Mouse (Mus musculus): Measurements from ENCODE around the gene Lrrc74a. TPM values are rescaled to one million over a fixed set of nuclear protein-coding genes. Genes with fewer than 3 reads are reported as not detected.

The Lrrc74a gene
- polyA plus RNA-seq, 1 experiment from 2014 or later: not detected

- Histone ChIP-seq H3K9me3 (ENCODE audit: control insufficient read depth, low read length) (no peaks in the 10 kb centered on the region), H3K27ac (ENCODE audit: low read length) (no peak overlapping the region), H3K36me3 (ENCODE audit: control insufficient read depth, insufficient read depth, low read length) (no peaks in the 10 kb centered on the region), H3K9ac (ENCODE audit: low read depth, low read length) (no peak overlapping the region), H3K4me3 (ENCODE audit: low read length) (no peak overlapping the region), H3K4me2 (ENCODE audit: low read depth, low read length) (no peak overlapping the region), H3K4me1 (ENCODE audit: control insufficient read depth, insufficient read depth, low read length) (peaks cover 16% of the 10 kb centered on the region; the same call in 1 of the 2 replicates), H3K27me3 (replicated peaks; ENCODE audit: control insufficient read depth, insufficient read depth, low read length) (no peaks in the 10 kb centered on the region)
- WGBS: 23% methylated on average over 2 of the region's 2 CpGs
- no peak for ATAC-seq
Measured at GRCm38 (mm10) chr12:86790849-86791127, 56.6 kb downstream of the Lrrc74a start.

- Histone ChIP-seq H3K4me2 (ENCODE audit: low read depth, low read length) (no peak overlapping the region), H3K9ac (ENCODE audit: low read depth, low read length) (no peak overlapping the region), H3K27ac (ENCODE audit: low read length) (no peak overlapping the region), H3K9me3 (ENCODE audit: control insufficient read depth, low read length) (no peaks in the 10 kb centered on the region), H3K4me3 (ENCODE audit: low read length) (no peak overlapping the region), H3K27me3 (replicated peaks; ENCODE audit: control insufficient read depth, insufficient read depth, low read length) (no peaks in the 10 kb centered on the region), H3K4me1 (ENCODE audit: control insufficient read depth, insufficient read depth, low read length) (peaks cover 16% of the 10 kb centered on the region; the same call in 1 of the 2 replicates), H3K36me3 (ENCODE audit: control insufficient read depth, insufficient read depth, low read length) (no peaks in the 10 kb centered on the region)
- ATAC-seq: no peak
- 95% methylated on average over 2 of the region's 2 CpGs for WGBS
Measured at GRCm38 (mm10) chr12:86791987-86792386, 57.8 kb downstream of the Lrrc74a start.

GRCm38 (mm10) chr12:86793830-86794229 is 59.7 kb downstream of the Lrrc74a start:
- no peaks in the 10 kb centered on the region for H3K36me3 ChIP-seq (ENCODE audit: control insufficient read depth, insufficient read depth, low read length)
- no peaks in the 10 kb centered on the region for H3K27me3 ChIP-seq (replicated peaks; ENCODE audit: control insufficient read depth, insufficient read depth, low read length)
- H3K4me3 ChIP-seq (ENCODE audit: low read length): no peak overlapping the region
- no peak overlapping the region for H3K4me2 ChIP-seq (ENCODE audit: low read depth, low read length)
- H3K9ac ChIP-seq (ENCODE audit: low read depth, low read length): no peak overlapping the region
- peaks cover 16% of the 10 kb centered on the region for H3K4me1 ChIP-seq (ENCODE audit: control insufficient read depth, insufficient read depth, low read length)
- WGBS: 33% methylated on average over 3 of the region's 3 CpGs
- no peaks in the 10 kb centered on the region for H3K9me3 ChIP-seq (ENCODE audit: control insufficient read depth, low read length)
- H3K27ac ChIP-seq (ENCODE audit: low read length): peak overlapping the region; percentile 45; the same call in 1 of the 2 replicates
- peak; percentile 34 for ATAC-seq

GRCm38 (mm10) chr12:86794331-86794730 is 60.2 kb downstream of the Lrrc74a start:
- Histone ChIP-seq H3K9me3 (ENCODE audit: control insufficient read depth, low read length) (no peaks in the 10 kb centered on the region), H3K4me1 (ENCODE audit: control insufficient read depth, insufficient read depth, low read length) (peaks cover 21% of the 10 kb centered on the region), H3K4me3 (ENCODE audit: low read length) (no peak overlapping the region), H3K36me3 (ENCODE audit: control insufficient read depth, insufficient read depth, low read length) (no peaks in the 10 kb centered on the region), H3K4me2 (ENCODE audit: low read depth, low read length) (no peak overlapping the region), H3K9ac (ENCODE audit: low read depth, low read length) (no peak overlapping the region), H3K27me3 (replicated peaks; ENCODE audit: control insufficient read depth, insufficient read depth, low read length) (no peaks in the 10 kb centered on the region), H3K27ac (ENCODE audit: low read length) (no peak overlapping the region)
- WGBS: 87% methylated on average over 11 of the region's 11 CpGs
- ATAC-seq: no peak

- H3K4me2 ChIP-seq (ENCODE audit: low read depth, low read length): no peak overlapping the region
- no peak overlapping the region for H3K27ac ChIP-seq (ENCODE audit: low read length)
- no peak overlapping the region for H3K4me3 ChIP-seq (ENCODE audit: low read length)
- ATAC-seq: peak; percentile 13
- WGBS: 56% methylated on average over 7 of the region's 7 CpGs
- H3K4me1 ChIP-seq (ENCODE audit: control insufficient read depth, insufficient read depth, low read length): peaks cover 28% of the 10 kb centered on the region
- H3K9ac ChIP-seq (ENCODE audit: low read depth, low read length): no peak overlapping the region
- no peaks in the 10 kb centered on the region for H3K27me3 ChIP-seq (replicated peaks; ENCODE audit: control insufficient read depth, insufficient read depth, low read length)
- H3K36me3 ChIP-seq (ENCODE audit: control insufficient read depth, insufficient read depth, low read length): no peaks in the 10 kb centered on the region
- H3K9me3 ChIP-seq (ENCODE audit: control insufficient read depth, low read length): no peaks in the 10 kb centered on the region
Measured at GRCm38 (mm10) chr12:86795076-86795837, 61.1 kb downstream of the Lrrc74a start.

GRCm38 (mm10) chr12:86795838-86796232 is 61.7 kb downstream of the Lrrc74a start:
- no peak overlapping the region for H3K4me2 ChIP-seq (ENCODE audit: low read depth, low read length)
- H3K4me3 ChIP-seq (ENCODE audit: low read length): no peak overlapping the region
- H3K4me1 ChIP-seq (ENCODE audit: control insufficient read depth, insufficient read depth, low read length): peaks cover 29% of the 10 kb centered on the region
- WGBS: 5% methylated on average over 4 of the region's 4 CpGs
- H3K27ac ChIP-seq (ENCODE audit: low read length): no peak overlapping the region
- H3K36me3 ChIP-seq (ENCODE audit: control insufficient read depth, insufficient read depth, low read length): no peaks in the 10 kb centered on the region
- H3K27me3 ChIP-seq (replicated peaks; ENCODE audit: control insufficient read depth, insufficient read depth, low read length): no peaks in the 10 kb centered on the region
- no peak overlapping the region for H3K9ac ChIP-seq (ENCODE audit: low read depth, low read length)
- ATAC-seq: peak; percentile 57
- no peaks in the 10 kb centered on the region for H3K9me3 ChIP-seq (ENCODE audit: control insufficient read depth, low read length)

- H3K36me3 ChIP-seq (ENCODE audit: control insufficient read depth, insufficient read depth, low read length): no peaks in the 10 kb centered on the region
- no peak for ATAC-seq
- H3K9me3 ChIP-seq (ENCODE audit: control insufficient read depth, low read length): no peaks in the 10 kb centered on the region
- H3K9ac ChIP-seq (ENCODE audit: low read depth, low read length): no peak overlapping the region
- no peaks in the 10 kb centered on the region for H3K27me3 ChIP-seq (replicated peaks; ENCODE audit: control insufficient read depth, insufficient read depth, low read length)
- 81% methylated on average over 3 of the region's 3 CpGs for WGBS
- no peak overlapping the region for H3K27ac ChIP-seq (ENCODE audit: low read length)
- no peak overlapping the region for H3K4me2 ChIP-seq (ENCODE audit: low read depth, low read length)
- no peak overlapping the region for H3K4me3 ChIP-seq (ENCODE audit: low read length)
- peaks cover 33% of the 10 kb centered on the region for H3K4me1 ChIP-seq (ENCODE audit: control insufficient read depth, insufficient read depth, low read length)
Measured at GRCm38 (mm10) chr12:86796351-86796750, 62.2 kb downstream of the Lrrc74a start.

GRCm38 (mm10) chr12:86797771-86798170 is 63.6 kb downstream of the Lrrc74a start:
- Histone ChIP-seq H3K36me3 (ENCODE audit: control insufficient read depth, insufficient read depth, low read length) (no peaks in the 10 kb centered on the region), H3K9me3 (ENCODE audit: control insufficient read depth, low read length) (no peaks in the 10 kb centered on the region), H3K27ac (ENCODE audit: low read length) (no peak overlapping the region), H3K9ac (ENCODE audit: low read depth, low read length) (no peak overlapping the region), H3K4me2 (ENCODE audit: low read depth, low read length) (no peak overlapping the region), H3K4me3 (ENCODE audit: low read length) (no peak overlapping the region), H3K4me1 (ENCODE audit: control insufficient read depth, insufficient read depth, low read length) (peaks cover 48% of the 10 kb centered on the region), H3K27me3 (replicated peaks; ENCODE audit: control insufficient read depth, insufficient read depth, low read length) (no peaks in the 10 kb centered on the region)
- 84% methylated on average over 4 of the region's 4 CpGs for WGBS
- no peak for ATAC-seq

GRCm38 (mm10) chr12:86798773-86799540 is 64.8 kb downstream of the Lrrc74a start:
- peaks cover 48% of the 10 kb centered on the region for H3K4me1 ChIP-seq (ENCODE audit: control insufficient read depth, insufficient read depth, low read length)

More at GRCm38 (mm10) chr12:86798773-86799540, 64.8 kb downstream of the Lrrc74a start:
- Histone ChIP-seq H3K36me3 (ENCODE audit: control insufficient read depth, insufficient read depth, low read length) (no peaks in the 10 kb centered on the region), H3K4me2 (ENCODE audit: low read depth, low read length) (no peak overlapping the region), H3K9me3 (ENCODE audit: control insufficient read depth, low read length) (no peaks in the 10 kb centered on the region), H3K27me3 (replicated peaks; ENCODE audit: control insufficient read depth, insufficient read depth, low read length) (no peaks in the 10 kb centered on the region), H3K9ac (ENCODE audit: low read depth, low read length) (0 out of 2 replicates have a peak overlapping the region, but pooled peaks have one; percentile 25), H3K4me3 (ENCODE audit: low read length) (no peak overlapping the region), H3K27ac (ENCODE audit: low read length) (no peak overlapping the region; the same call in 1 of the 2 replicates)
- ATAC-seq: no peak
- WGBS: 29% methylated on average over 14 of the region's 14 CpGs

All from intestine, embryonic 16.5 days (tissue).